Mouse (Mus musculus): ENCODE data around the gene Stac.

Stac gene

GRCm38 (mm10) chr9:111514586-111515473 lies 175.3 kb downstream of the Stac start:
- no peak for DNase-seq (ENCODE audit: low spot score)

Data from embryo, embryonic 10 days (tissue).